Mouse (Mus musculus) liver, embryonic 14.5 days (tissue): ENCODE measurements around the gene Rbm33.

Source experiments
- CTCF ChIP-seq: IDR thresholded peaks from 2 replicates; pipeline ENCODE4 v1.5.1; 2016; ENCODE audit warnings: antibody characterized with exemption, low read depth, control low read depth
- EP300 ChIP-seq: IDR thresholded peaks from 2 replicates; pipeline ENCODE4 v1.6.1; 2016; ENCODE audit warnings: antibody characterized with exemption, low read depth

- TF ChIP-seq CTCF (no peak), EP300 (no peak)
Observed at GRCm38 (mm10) chr5:28450126-28450890, 133.4 kb downstream of the Rbm33 start.
